Mouse (Mus musculus) liver (tissue): ENCODE data around the gene Tmem9.

ENCODE experiments used
- DNase-seq: peaks from one replicate; pipeline ENCODE4 v3.0.0-alpha.2; 2020; ENCODE audit warnings: mixed read lengths

Gene Tmem9

DNA sequence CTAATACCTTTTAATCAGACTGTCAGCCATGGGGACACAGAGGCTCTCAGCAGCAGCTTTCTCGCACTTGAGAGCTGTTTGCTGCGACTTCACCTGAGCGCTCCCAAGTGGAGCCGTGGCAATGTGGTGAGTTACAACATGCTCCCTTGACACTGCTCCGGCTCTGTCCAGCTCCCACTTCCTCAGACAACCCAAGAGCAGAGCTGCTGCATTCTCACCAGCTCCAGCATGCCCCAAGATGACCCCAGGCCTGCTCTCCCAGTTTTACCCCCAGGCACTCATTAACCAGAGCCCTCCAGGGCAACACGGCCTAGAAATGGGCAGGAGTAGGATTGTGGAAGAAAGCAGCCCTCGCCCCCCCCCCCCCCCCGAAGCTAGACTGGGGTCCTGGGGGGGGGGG, 23.7 kb downstream of the Tmem9 start:
- no peak for DNase-seq

DNA sequence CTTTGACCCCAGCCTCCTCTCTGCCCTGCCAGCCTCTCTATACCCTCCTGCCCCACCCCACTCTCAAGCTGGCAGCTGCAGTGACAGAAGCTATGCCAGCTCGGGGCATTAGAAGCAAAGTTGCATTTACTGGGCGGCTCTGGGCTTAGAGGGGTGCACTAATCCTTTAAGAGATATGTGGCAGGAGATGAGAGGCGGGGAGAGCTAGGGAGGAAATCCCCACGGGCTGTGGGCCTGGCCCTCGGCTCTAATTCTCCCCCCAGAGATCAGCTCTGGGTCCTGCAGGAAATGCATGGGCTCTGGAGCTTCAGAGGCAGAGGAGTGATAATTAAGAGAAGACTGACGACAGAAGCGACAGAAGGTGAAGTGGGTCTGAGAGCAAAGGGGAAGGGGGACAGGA, 25.0 kb downstream of the Tmem9 start:
- DNase-seq, result no peak

DNA sequence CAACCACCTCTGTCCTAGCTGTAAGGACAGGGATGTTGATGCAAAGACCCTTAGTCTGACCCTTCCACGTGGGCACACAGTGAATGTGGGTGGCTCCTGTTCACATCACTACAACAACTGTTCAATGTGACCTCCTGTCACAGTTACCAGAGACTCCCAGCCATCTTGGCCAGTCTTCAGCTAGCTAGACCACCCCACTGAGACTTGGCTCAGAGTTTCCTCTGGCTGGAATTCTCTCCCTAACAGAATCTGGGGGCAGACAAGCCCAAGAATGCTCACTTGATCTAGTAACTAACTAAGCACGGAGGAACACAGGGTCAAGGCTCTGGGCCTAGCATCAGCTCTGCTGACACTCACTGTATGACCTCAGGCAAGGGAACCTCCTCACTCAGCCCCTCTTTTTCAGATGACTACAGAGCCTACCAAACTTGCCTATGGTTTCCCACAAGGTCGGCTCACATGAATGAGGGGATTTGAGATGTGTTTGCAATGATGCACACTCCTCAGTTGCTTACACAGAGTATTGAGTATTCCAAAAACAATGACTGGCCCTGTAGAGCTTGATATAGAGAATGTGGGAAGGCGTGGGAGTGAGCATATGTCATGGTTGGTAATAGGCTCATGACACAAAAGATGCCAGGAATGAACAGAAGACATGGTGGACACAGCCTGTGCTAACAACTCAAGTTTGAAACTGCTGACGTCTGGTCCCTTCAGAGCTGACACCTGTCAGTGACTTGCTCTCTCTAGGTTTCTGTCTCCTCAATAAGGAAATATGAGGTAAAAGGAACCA, 31.0 kb downstream of the Tmem9 start:
- DNase-seq, result no peak

DNA sequence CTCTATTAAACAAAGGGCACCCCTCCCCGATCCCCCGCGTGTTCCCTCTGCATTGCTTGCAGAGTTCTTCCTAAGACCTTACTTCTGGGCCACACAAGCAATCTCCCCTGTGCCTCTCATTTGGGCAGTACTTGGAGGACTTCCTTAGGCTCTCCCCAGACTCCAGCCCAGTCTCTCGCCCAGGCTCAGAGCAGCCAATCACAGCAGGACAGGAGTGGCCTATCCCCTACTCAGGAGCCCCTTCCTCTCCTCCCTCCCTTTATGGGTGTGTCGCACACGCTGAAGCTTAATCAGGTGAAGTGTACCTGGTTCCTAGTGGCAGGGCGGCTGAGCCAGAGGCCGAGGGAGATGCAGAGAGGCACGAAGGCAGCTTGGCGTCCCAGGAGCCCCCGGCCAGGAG, 32.5 kb downstream of the Tmem9 start:
- DNase-seq, result no peak

DNA sequence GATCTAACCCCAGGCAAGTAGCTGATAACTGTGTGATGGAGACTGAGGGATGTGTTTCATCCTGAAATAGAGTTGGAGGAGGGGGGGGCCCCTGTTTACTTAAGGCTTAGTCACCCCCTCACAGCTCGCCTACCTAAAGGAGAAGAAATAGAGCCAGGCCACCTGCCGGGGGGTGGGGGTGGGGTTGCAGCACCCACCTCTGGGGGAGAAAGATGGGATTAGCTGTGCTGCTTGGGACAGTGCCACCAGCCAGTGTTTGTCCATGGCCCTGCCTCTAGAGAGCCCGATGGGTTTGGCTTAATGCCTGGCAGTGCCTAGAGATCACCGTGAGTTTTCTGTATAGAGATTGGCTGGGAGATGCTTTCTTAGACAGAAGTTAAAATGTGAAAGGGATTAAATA, 32.9 kb downstream of the Tmem9 start:
- DNase-seq, result no peak

DNA sequence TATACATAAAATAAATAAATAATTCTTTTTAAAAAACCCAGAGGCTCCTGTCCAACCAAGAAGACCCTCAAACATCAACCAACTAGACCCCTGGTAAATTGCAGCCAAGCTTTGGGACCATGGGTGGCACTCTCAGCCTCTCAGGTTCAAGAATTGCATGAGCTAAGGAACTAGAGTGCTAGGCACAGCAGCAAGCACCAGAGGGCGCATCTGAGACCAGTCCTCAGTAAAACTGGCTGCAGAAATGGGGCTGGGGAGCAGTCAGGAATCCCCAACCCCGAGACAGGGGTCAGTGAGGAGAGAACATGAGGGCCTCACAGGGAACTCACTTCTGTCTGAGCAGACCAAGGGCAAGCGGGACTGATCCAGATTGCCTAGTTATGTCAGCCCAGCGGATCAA, 37.8 kb downstream of the Tmem9 start:
- peak; percentile 71 for DNase-seq

DNA sequence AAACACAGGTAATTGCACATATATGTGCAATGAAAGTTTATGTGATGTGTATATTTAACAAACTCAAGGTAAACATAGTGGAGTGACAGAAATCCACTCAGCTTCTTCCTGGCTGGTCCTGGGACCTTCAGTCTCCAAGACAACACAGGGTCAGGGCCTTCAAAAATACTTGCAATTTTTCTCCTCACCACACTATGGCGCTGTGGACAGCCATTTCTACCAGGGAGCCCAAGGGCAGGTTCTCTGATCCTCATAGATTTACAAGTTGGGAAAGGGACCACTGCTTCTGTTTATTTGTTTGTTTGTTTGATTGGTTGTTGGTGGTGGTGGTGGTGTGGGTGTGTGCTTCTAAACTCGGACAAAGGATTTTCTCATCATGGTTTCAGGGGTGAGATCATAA, 39.5 kb downstream of the Tmem9 start:
- peak; percentile 49 for DNase-seq

DNA sequence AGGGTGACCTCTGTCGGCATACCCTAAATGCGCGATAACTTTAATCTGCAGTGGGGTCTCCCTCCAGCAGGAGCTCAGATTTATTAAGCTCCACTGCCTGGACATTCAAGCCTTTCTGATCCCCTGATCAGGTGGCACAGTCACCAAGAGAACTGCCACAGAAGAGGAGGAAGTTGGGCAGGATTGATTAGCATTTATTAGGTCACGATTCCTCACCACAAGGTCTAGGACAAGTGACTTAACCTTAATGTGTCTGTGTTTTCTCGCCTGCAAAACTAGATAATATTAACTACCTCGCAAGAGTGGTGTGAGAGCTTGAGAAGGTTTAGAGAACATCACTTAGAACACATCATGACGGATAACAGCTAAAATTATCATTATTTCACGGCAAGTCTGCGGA, 39.9 kb downstream of the Tmem9 start:
- no peak for DNase-seq

DNA sequence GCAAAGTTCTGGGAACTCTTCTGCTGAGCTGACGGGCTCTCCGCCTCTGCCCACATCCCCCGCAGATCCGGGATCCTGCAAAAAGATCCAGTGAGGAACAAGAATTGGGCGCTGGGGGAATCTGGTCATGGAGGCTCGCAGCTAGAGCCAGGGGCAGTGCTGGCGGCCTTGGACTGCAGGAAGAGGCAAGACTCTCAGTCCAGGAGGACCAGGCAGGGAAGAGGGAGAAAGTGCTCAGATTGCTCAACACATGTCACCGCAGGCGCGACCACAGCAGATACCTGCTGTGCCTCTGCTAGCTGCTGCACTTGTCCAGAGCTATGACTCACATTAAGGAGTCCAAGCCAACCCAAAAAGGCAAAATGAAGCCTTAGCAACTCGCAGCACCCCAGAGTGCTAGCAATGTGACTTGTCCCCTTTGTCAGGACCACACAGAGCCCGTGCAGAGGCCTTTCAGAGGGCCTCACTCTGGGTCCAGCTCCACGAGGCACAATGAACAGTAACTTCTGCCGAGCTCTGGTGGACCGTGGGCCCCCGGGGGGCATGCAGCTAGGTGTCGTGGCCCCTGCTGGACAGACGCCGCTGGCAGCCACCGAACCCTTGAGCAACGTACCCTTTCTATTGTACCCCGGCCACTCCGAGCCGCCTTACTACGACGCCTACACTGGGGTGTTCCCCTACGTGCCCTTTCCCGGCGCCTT, 42.5 kb downstream of the Tmem9 start, which contains the start of gene Ascl5:
Gene Ascl5 (plus strand): TSS at position 493 of the 701 bp plus-strand sequence.
- DNase-seq, result no peak

DNA sequence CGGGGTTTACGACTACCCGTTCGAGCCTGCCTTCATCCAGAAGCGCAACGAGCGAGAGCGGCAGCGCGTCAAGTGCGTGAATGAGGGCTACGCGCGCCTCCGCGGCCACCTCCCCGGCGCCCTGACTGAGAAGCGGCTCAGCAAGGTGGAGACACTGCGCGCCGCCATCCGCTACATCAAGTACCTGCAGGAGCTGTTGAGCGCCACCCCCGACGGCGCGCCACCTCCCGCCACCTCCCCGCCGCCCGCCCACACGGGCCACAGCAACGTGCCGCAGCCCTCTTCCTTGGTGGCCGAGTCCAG, 43.0 kb downstream of the Tmem9 start:
- no peak for DNase-seq

DNA sequence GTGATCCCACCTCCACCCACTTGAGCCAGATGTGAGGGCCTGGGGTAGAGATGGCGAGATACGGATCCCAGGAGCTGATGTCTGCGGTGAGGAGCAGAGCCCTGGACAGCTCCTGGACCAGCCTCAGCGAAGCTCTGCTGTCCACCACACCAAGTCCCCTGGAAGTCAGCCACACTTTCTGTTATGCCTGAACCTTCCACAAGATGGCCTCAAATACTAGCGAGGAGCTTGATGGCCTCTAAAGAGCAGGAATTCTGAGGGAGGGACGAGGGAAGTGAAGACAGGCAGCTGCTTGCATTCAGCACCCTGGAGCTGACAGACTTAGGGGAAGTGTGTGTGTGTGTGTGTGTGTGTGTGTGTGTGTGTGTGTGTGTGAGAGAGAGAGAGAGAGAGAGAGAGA, 43.5 kb downstream of the Tmem9 start:
- peak; percentile 58 for DNase-seq

DNA sequence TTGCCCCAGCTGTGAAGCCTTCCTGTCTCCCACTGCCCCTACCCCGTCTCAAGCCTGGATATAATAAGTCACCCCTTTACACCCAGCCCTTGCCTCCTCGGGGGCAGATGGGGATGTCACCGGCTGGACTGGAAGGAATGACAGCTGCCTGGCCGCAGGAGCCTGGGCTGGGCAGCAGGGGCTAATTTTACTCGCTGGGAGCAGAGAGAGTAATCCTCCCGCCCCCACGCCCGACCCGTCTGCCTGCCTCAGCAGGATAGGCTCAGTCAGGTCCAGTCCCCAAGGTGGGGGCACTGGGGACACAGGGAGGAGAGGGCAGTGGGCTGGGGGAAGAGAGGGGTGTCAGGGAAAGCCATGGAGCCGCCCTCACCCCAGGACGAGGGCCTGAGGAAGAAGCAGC, 44.6 kb downstream of the Tmem9 start, which contains the start of gene Cacna1s:
Gene Cacna1s (plus strand): TSS at position 204 of the 400 bp plus-strand sequence.
- no peak for DNase-seq

DNA sequence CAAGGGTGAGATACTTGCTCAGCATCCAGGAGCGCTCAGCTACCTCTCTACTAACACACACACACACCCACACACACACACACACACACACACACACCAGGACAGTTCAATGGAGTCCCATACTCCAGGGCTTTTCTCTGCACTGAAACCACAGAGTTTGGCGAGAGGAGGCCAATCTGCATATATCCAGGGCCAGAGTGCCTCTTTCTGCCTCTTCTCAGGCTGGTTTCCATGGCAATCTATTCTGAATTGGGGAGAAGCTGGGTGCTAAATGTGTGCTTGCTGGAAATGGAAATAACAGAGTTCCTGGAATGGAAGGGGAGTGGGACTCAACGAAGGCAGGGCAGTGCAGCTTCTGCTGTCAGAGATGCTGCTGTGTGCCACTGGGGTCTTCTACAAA, 47.8 kb downstream of the Tmem9 start:
- DNase-seq, result no peak

DNA sequence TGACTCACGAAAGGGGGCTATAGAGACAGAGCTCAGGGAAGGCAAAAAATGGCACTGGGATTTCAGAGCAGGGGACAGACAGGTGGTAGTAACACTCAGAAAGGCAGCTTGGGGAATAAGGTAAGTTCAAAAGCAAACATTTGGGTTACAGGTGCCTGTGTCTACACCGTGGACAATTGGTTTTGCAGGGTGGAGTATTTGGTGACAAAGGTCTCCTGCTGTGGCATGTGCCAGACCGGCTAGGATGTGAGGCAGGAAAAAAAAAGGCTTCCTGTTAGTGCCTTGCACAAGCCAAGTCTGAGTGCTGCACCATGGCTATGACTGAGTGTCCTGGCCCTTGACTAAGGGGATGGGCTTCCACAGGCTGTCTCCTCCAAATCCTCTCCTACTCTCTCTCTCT, 50.6 kb downstream of the Tmem9 start:
- DNase-seq, result no peak

DNA sequence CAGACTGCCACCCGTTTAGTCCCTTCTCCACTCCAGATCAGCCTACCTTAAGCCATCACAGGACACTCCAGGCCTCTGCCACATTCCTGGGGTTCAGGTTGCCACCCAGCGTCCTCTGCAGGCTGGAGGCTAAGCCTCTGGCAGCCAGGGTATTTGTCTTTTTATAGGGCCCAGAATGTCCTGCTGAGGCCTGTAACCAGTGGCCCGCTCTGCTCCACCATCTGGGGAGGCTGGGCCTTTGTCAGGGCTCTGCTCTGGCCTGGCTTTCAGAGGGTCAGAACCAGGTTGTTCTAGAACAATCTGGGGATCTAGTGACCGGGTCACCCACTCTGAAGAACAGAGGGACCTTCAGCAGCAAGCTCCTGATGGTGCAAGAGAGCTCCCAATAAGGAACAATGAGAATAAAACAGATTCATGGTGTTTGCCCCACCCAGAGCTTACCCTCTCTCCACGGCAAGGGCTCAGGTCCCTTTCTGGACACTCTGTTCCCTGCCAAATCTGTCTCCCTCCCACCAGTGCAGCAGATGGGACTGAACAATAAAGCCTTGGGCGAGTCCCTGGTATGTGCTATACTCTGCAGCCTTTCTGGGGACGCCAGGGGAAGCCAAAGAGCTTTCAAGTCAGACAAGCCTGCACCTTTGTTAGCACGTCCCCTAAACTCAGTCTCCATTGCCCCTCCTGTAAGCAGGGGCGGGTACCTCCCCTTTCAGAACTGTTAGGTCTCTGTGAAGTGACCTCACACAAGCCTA, 53.3 kb downstream of the Tmem9 start:
- no peak for DNase-seq

DNA sequence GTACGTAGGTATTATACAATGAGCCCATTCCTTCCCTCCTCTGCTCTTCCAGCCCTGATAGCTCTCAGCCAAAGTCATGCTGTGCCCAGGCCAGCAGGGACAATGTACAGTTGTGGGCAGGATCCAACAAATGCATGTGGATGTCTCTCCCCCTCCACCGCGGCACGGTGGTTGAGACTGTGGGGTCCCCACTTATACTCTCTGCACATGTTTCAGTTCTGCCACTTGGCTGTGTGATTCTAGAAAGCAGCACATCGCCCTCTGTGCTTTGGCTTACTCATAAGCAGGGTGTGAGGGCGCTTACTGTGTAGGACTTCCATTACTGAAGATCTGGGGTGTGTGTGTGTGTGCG, 53.8 kb downstream of the Tmem9 start:
- DNase-seq, result no peak

DNA sequence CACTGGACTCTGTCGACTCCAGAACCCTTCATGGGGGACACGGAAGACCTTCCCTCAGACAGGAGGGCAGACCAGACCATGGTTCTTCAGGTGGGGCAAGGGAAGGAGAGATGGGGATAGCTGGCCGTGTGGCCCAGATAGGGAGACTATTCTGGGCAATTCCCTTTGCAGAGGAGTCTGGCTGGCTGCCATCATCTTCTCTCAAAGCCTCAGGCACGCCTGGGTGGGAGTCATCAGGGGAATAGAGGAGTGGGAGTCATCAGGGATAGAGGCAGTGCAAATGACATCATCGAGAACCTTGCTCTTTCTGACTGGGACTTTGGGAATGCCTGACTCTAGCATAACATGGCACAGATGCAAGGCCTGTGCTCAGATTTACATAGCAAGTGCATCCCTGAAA, 56.0 kb downstream of the Tmem9 start:
- no peak for DNase-seq

DNA sequence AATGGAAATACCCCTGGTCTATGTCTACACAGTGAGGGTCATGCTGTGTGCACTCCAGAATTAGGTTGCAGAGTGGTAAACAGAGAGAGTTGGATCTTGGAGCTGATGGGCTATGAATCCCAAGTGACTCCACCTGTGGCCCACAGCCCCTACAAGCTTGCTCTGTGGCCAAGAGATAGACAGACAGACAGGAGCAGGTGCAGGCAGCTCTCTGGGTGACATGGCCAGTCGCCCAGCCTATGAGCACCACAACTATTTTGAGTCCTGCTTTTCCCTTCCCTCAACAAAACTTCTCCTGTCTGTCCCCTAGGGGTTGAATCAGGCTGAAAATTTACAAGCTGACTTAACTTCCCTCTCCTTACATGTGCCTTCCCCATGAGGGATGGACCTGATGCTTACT, 58.7 kb downstream of the Tmem9 start:
- no peak for DNase-seq

DNA sequence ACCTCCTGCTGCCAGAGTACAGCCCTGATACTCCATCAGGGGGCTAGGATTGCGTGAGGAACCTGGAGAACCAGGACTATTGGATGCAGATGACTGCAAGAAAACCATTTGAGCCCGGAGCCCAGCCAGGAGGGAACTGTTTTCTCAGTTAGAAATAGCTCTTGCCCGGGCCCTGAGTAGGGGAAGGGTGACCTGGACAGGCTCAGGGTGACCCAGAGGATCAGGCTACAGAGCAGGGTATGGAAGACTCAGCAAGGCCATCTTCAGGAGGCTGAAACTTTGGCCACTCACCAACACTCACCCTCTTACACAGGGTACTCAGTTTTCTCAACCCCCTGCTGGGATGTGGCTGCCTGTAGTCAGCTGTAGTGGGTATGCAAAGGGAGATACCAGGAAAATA, 59.6 kb downstream of the Tmem9 start:
- no peak for DNase-seq

DNA sequence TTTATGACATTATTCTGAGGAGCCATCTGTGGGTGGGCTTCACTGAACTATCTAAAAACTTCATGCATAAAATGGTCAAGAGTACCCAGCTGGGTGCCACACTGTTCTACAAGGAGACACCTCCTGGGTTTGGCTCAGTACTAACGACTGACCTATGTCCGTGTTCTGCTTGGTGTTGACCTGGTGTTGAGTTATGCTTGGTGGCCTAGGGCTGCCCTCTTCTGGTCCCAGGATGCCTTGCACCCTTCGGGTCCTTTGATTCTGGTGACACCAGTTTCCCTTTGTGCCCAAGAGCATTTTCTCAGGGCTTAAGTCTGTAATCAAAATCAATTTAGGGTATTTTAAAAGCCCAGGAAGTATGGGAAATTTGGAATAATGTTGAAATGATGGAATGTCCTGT, 68.1 kb downstream of the Tmem9 start:
- peak; percentile 44 for DNase-seq

DNA sequence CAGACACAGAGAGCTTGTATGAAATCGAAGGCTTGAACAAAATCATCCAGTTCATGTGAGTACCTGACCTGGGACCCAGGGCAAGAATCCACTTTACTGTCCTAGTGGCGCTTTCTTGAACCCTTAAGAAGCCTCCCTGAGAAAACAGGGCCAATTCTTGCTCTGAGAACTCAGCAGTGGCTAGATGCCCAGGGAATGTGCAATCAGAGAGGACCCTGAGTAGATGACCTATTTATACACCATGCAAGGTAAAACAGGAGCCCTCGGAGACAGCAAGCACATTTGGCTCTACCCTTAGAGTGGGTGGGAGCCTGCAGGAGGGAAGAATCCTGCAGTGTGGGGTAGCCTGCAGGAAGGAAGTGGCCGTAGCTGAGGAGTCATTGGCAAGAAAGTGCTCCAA, 69.7 kb downstream of the Tmem9 start:
- no peak for DNase-seq

DNA sequence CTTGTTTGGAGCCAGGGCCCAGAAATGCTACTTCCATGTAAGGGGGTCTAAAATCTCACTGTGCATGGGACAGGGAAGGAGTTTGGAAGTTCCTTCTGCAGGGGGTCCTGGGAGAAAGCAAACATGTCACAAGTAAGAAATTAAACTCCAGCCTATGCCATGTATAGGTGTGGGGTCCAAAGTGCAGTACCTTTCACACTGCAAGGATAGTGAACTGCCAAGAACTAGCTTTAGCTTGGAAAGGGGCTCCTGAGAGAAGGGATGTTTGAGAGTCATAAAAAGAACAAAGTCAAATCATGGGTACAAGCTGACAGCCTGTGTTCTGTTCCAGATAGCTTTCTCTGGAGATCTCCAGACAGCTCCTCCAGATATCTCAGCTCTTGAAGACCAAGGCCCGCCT, 73.2 kb downstream of the Tmem9 start:
- DNase-seq, result no peak
